ENCODE assay signal across 9 mouse cellular contexts in genomic region chr11:98360866-98361521, GRCm38 (mm10). TPM values are rescaled to one million over a fixed set of nuclear protein-coding genes. Genes with fewer than 3 reads are reported as not detected.
DNase-seq lines count a peak whose midpoint lies in the region; ATAC-seq and TF ChIP-seq lines count a peak whose summit lies in the region.
"Had no signal": no experiment of that assay in that cellular context is flagged by ENCODE, and none has a peak within 500 bp of the region (broad histone marks: within the 10 kb centered on the region; RNA-seq: fewer than 3 reads in every experiment).

No protein-coding gene starts in this region.

- no peak for DNase-seq in heart, embryonic 10.5 days (ENCODE audit: low spot score)
- no peak for DNase-seq in heart, postnatal 25 days (ENCODE audit: low spot score)
- no peak for DNase-seq in heart, postnatal 0 days (ENCODE audit: low spot score)
- DNase-seq in midbrain, embryonic 10.5 days (ENCODE audit: low spot score) = peak; percentile 45
- no peak for DNase-seq in adrenal gland, postnatal 4 days (ENCODE audit: low spot score in 2 of 2)
- no peak for DNase-seq in kidney, adult 18-20 months
- DNase-seq in kidney, postnatal 14 days = no peak
- DNase-seq: cerebellum, adult 8-10 months had no signal

- no peaks in the 10 kb centered on the region for H3K9me3 ChIP-seq in heart, embryonic 10.5 days
- no peaks in the 10 kb centered on the region for H3K9me3 ChIP-seq in heart, postnatal 0 days (replicated peaks; ENCODE audit: control insufficient read depth, low read length)
- H3K9me3 ChIP-seq in midbrain, embryonic 10.5 days (replicated peaks) = no peaks in the 10 kb centered on the region

- no peak overlapping the region; the same call in 1 of the 2 replicates for H3K4me3 ChIP-seq in heart, embryonic 10.5 days
- peak overlapping the region; percentile 97 for H3K4me3 ChIP-seq in bone marrow macrophage, adult 2 months (ENCODE audit: insufficient read depth, low read length)
- H3K4me3 ChIP-seq in heart, postnatal 0 days (ENCODE audit: low read depth, low read length) = no peak overlapping the region
- peak overlapping the region; percentile 36 for H3K4me3 ChIP-seq in midbrain, embryonic 10.5 days

- no peaks in the 10 kb centered on the region for H3K27me3 ChIP-seq in heart, embryonic 10.5 days (ENCODE audit: insufficient read depth, poor library complexity, severe bottlenecking)
- H3K27me3 ChIP-seq in heart, postnatal 0 days (ENCODE audit: control insufficient read depth, insufficient read depth, low read length) = no peaks in the 10 kb centered on the region
- H3K27me3 ChIP-seq in midbrain, embryonic 10.5 days (ENCODE audit: low read depth, poor library complexity, severe bottlenecking) = peaks cover 16% of the 10 kb centered on the region

- no peak for ATAC-seq in heart, postnatal 0 days (ENCODE audit: insufficient read depth, low read depth)

- intact Hi-C loops in heart, postnatal 25 days (cut with DNase I) = no loop called here

- H3K4me1 ChIP-seq in heart, embryonic 10.5 days = peaks cover 63% of the 10 kb centered on the region
- H3K4me1 ChIP-seq in bone marrow macrophage, adult 2 months (ENCODE audit: control insufficient read depth, insufficient read depth, low read length) = peaks cover 41% of the 10 kb centered on the region
- H3K4me1 ChIP-seq in heart, postnatal 0 days (ENCODE audit: control insufficient read depth, insufficient read depth) = peaks cover 20% of the 10 kb centered on the region
- H3K4me1 ChIP-seq in midbrain, embryonic 10.5 days = peaks cover 60% of the 10 kb centered on the region

- no peak overlapping the region for H3K9ac ChIP-seq in heart, postnatal 0 days (replicated peaks; ENCODE audit: low read depth, low read length)

- 0 out of 2 replicates have a peak overlapping the region, but pooled peaks have one; percentile 0 for H3K4me2 ChIP-seq in heart, postnatal 0 days (ENCODE audit: low read depth, low read length)

- TF ChIP-seq CTCF in bone marrow macrophage, adult 2 months (IDR thresholded peaks at IDR 0.05; ENCODE audit: low read depth, low read length) = no peak
- TF ChIP-seq CTCF in heart, postnatal 0 days (IDR thresholded peaks at IDR 0.05; ENCODE audit: low read depth) = no peak

- peaks cover 4% of the 10 kb centered on the region; the same call in 1 of the 2 replicates for H3K36me3 ChIP-seq in heart, embryonic 10.5 days
- no peaks in the 10 kb centered on the region for H3K36me3 ChIP-seq in heart, postnatal 0 days (replicated peaks; ENCODE audit: control insufficient read depth, insufficient read depth, low read length)
- peaks cover 5% of the 10 kb centered on the region; the same call in 1 of the 2 replicates for H3K36me3 ChIP-seq in midbrain, embryonic 10.5 days

- WGBS in heart, embryonic 10.5 days = 70% methylated on average over 9 of the region's 9 CpGs
- 62% methylated on average over 9 of the region's 9 CpGs for WGBS in heart, postnatal 0 days
- whole genome bisulfite sequencing in midbrain, embryonic 10.5 days = 41% methylated on average over 9 of the region's 9 CpGs

- TF ChIP-seq EP300 in heart, postnatal 0 days (IDR thresholded peaks at IDR 0.05; ENCODE audit: low read depth) = no peak

- TF ChIP-seq POLR2A in bone marrow macrophage, adult 2 months (IDR thresholded peaks at IDR 0.05; ENCODE audit: borderline replicate concordance, low read depth, low read length) = no peak

- 0 out of 2 replicates have a peak overlapping the region, but pooled peaks have one; percentile 4 for H3K27ac ChIP-seq in heart, embryonic 10.5 days
- H3K27ac ChIP-seq in bone marrow macrophage, adult 2 months (ENCODE audit: insufficient read depth, low read depth, low read length) = peak overlapping the region; percentile 83
- peak overlapping the region; percentile 53 for H3K27ac ChIP-seq in heart, postnatal 0 days (ENCODE audit: low read depth)
- peak overlapping the region; percentile 79 for H3K27ac ChIP-seq in midbrain, embryonic 10.5 days (replicated peaks)

RNA-seq across cellular contexts. Expression of gene Stard3, which starts 2.8 kb away (rescaled TPM):
- 51.0 and 53.0 TPM in 2 replicates for polyA plus RNA-seq in heart, embryonic 10.5 days (2016; fragmentation: Nextera tagmentation; extraction: Ambion mirVana)
- total RNA-seq in heart, postnatal 25 days (2021) = 10 to 100 TPM; 19.7 to 24.9 TPM
- polyA plus RNA-seq in bone marrow macrophage, adult 2 months (2012; ENCODE audit: insufficient read depth, insufficient read length, missing spikeins) = 62.3 and 63.7 TPM in 2 replicates
- total RNA-seq in heart, postnatal 0 days (2014; rRNA removed; ENCODE audit: low replicate concordance) = 44.8 and 53.6 TPM in 2 replicates
- polyA plus RNA-seq in heart, postnatal 0 days (2015; fragmentation: Nextera tagmentation; extraction: Ambion mirVana) = 34.7 and 35.3 TPM in 2 replicates
- 54.5 and 55.6 TPM in 2 replicates for polyA plus RNA-seq in midbrain, embryonic 10.5 days (2016; fragmentation: Nextera tagmentation; extraction: Ambion mirVana)
- 10 to 100 TPM; 30.3 to 30.9 TPM for total RNA-seq in adrenal gland, postnatal 4 days (2021)

RNA-seq across cellular contexts. Expression of gene Ppp1r1b, which starts 12.8 kb away (rescaled TPM):
- polyA plus RNA-seq in heart, embryonic 10.5 days (2016; fragmentation: Nextera tagmentation; extraction: Ambion mirVana) = 8.1 and 20.1 TPM in 2 replicates
- 1 to 10 TPM; 5.3 to 5.8 TPM for total RNA-seq in heart, postnatal 25 days (2021)
- not detected in 2 replicates for polyA plus RNA-seq in bone marrow macrophage, adult 2 months (2012; ENCODE audit: insufficient read depth, insufficient read length, missing spikeins)
- total RNA-seq in heart, postnatal 0 days (2014; rRNA removed; ENCODE audit: low replicate concordance) = 16.3 and 18.6 TPM in 2 replicates
- 32.1 and 38.5 TPM in 2 replicates for polyA plus RNA-seq in heart, postnatal 0 days (2015; fragmentation: Nextera tagmentation; extraction: Ambion mirVana)
- 1.0 and 1.6 TPM in 2 replicates for polyA plus RNA-seq in midbrain, embryonic 10.5 days (2016; fragmentation: Nextera tagmentation; extraction: Ambion mirVana)
- total RNA-seq in adrenal gland, postnatal 4 days (2021) = 1 to 10 TPM; 1.3 to 1.9 TPM

RNA-seq across cellular contexts. Expression of gene Tcap, which starts 22.6 kb away (rescaled TPM):
- 86.0 and 159 TPM in 2 replicates for polyA plus RNA-seq in heart, embryonic 10.5 days (2016; fragmentation: Nextera tagmentation; extraction: Ambion mirVana)
- total RNA-seq in heart, postnatal 25 days (2021) = 1,000 to 10,000 TPM; 1,084 to 2,520 TPM
- not detected in 2 replicates for polyA plus RNA-seq in bone marrow macrophage, adult 2 months (2012; ENCODE audit: insufficient read depth, insufficient read length, missing spikeins)
- total RNA-seq in heart, postnatal 0 days (2014; rRNA removed; ENCODE audit: low replicate concordance) = 293 and 299 TPM in 2 replicates
- polyA plus RNA-seq in heart, postnatal 0 days (2015; fragmentation: Nextera tagmentation; extraction: Ambion mirVana) = 455 and 518 TPM in 2 replicates
- polyA plus RNA-seq in midbrain, embryonic 10.5 days (2016; fragmentation: Nextera tagmentation; extraction: Ambion mirVana) = 0.19 TPM in 1 of 2 replicates, not detected in the other
- 10 to 100 TPM in 1 of 2 experiments, 1 to 10 TPM in 1; 8.6 to 16.7 TPM for total RNA-seq in adrenal gland, postnatal 4 days (2021)

RNA-seq across cellular contexts. Expression of gene Pnmt, which starts 25.3 kb away (rescaled TPM):
- 5.0 and 5.1 TPM in 2 replicates for polyA plus RNA-seq in heart, embryonic 10.5 days (2016; fragmentation: Nextera tagmentation; extraction: Ambion mirVana)
- 1 to 10 TPM; 1.3 to 1.7 TPM for total RNA-seq in heart, postnatal 25 days (2021)
- not detected in 2 replicates for polyA plus RNA-seq in bone marrow macrophage, adult 2 months (2012; ENCODE audit: insufficient read depth, insufficient read length, missing spikeins)
- 4.2 TPM in 1 of 2 replicates, not detected in the other for total RNA-seq in heart, postnatal 0 days (2014; rRNA removed; ENCODE audit: low replicate concordance)
- polyA plus RNA-seq in heart, postnatal 0 days (2015; fragmentation: Nextera tagmentation; extraction: Ambion mirVana) = 0.26 TPM in 1 of 2 replicates, not detected in the other
- polyA plus RNA-seq in midbrain, embryonic 10.5 days (2016; fragmentation: Nextera tagmentation; extraction: Ambion mirVana) = not detected in 2 replicates
- total RNA-seq in adrenal gland, postnatal 4 days (2021) = 100 to 1,000 TPM; 686 to 903 TPM

RNA-seq across cellular contexts. Expression of gene Neurod2, which starts 31.5 kb away (rescaled TPM):
- not detected in 2 replicates for polyA plus RNA-seq in heart, embryonic 10.5 days (2016; fragmentation: Nextera tagmentation; extraction: Ambion mirVana)
- total RNA-seq in heart, postnatal 25 days (2021) = not detected
- not detected in 2 replicates for polyA plus RNA-seq in bone marrow macrophage, adult 2 months (2012; ENCODE audit: insufficient read depth, insufficient read length, missing spikeins)
- total RNA-seq in heart, postnatal 0 days (2014; rRNA removed; ENCODE audit: low replicate concordance) = not detected in 2 replicates
- polyA plus RNA-seq in heart, postnatal 0 days (2015; fragmentation: Nextera tagmentation; extraction: Ambion mirVana) = not detected in 2 replicates
- 0.05 and 0.09 TPM in 2 replicates for polyA plus RNA-seq in midbrain, embryonic 10.5 days (2016; fragmentation: Nextera tagmentation; extraction: Ambion mirVana)
- total RNA-seq in adrenal gland, postnatal 4 days (2021) = under 1 TPM in 1 of 2 experiments, not detected in 1; 0.34 TPM

Comparison
In these comparisons a context has a peak if more than half of its experiments do, and no peak if none do; other contexts are left out.
1. H3K27ac ChIP-seq: peak in every context shown above with its lines; median percentile 83 in bone marrow macrophage, adult 2 months; 79 in midbrain, embryonic 10.5 days; 53 in heart, postnatal 0 days; 4 in heart, embryonic 10.5 days.
2. H3K4me3 ChIP-seq: peak in bone marrow macrophage, adult 2 months (single experiment) and midbrain, embryonic 10.5 days (single experiment); none in heart, embryonic 10.5 days (single experiment) and heart, postnatal 0 days (single experiment).
3. RNA of gene Tcap, which starts 22.6 kb away (polyA plus RNA-seq): 455 to 518 TPM in heart, postnatal 0 days and 86.0 to 159 TPM in heart, embryonic 10.5 days; 0.19 TPM in midbrain, embryonic 10.5 days and not detected in bone marrow macrophage, adult 2 months; every median in the first group is over 10 times any median in the second.